Mouse (Mus musculus) stomach, postnatal 0 days (tissue): ENCODE measurements around the gene Krt27. TPM values are rescaled to one million over a fixed set of nuclear protein-coding genes. Genes with fewer than 3 reads are reported as not detected.
A peak's percentile ranks its signal among the peaks of the same experiment; 100 is the strongest.

ENCODE experiments used
- ATAC-seq: fragments of 200-750 bp; cut with Nextera tagmentation; 2 replicates; pipeline ENCODE4 v1.8.0; 2017; ENCODE audit not compliant: low FRiP score, low TSS enrichment
- DNase-seq: peaks from one replicate; pipeline ENCODE4 v3.0.0-alpha.2; 2016; ENCODE audit warnings: low spot score
- H3K27ac ChIP-seq: fragments of 300-500 bp; sonication (generic); replicated peaks from 2 replicates; pipeline ENCODE4 v1.5.1; 2014; ENCODE audit warnings: mild to moderate bottlenecking, control low read depth
- H3K27me3 ChIP-seq: fragments of 300-500 bp; sonication (generic); 2 replicates; pipeline ENCODE4 v1.6.1; 2014; ENCODE audit warnings: low read length; ENCODE audit not compliant: control insufficient read depth, insufficient read depth
- H3K36me3 ChIP-seq: fragments of 300-500 bp; sonication (generic); 2 replicates; pipeline ENCODE4 v1.6.1; 2014; ENCODE audit warnings: low read length, mixed read lengths; ENCODE audit not compliant: control insufficient read depth, insufficient read depth
- H3K4me1 ChIP-seq: fragments of 300-500 bp; sonication (generic); replicated peaks from 2 replicates; pipeline ENCODE4 v1.6.1; 2014; ENCODE audit warnings: antibody characterized with exemption; ENCODE audit not compliant: control insufficient read depth, insufficient read depth
- H3K4me2 ChIP-seq: fragments of 300-500 bp; sonication (generic); replicated peaks from 2 replicates; pipeline ENCODE4 v1.6.1; 2014; ENCODE audit warnings: low read depth, mild to moderate bottlenecking, control low read depth, moderate library complexity
- H3K4me3 ChIP-seq: fragments of 300-500 bp; sonication (generic); 2 replicates; pipeline ENCODE4 v1.5.1; 2014; ENCODE audit warnings: low read depth, low read length, control low read depth
- H3K9ac ChIP-seq: fragments of 300-500 bp; sonication (generic); 2 replicates; pipeline ENCODE4 v1.6.1; 2014; ENCODE audit warnings: mild to moderate bottlenecking, low read length, control low read depth, mixed read lengths
- H3K9me3 ChIP-seq: fragments of 300-500 bp; sonication (generic); 2 replicates; pipeline ENCODE4 v1.6.1; 2016; ENCODE audit warnings: low read length; ENCODE audit not compliant: control insufficient read depth
- CTCF ChIP-seq: IDR thresholded peaks from 2 replicates; pipeline ENCODE4 v1.5.1; 2016; ENCODE audit warnings: antibody characterized with exemption, low read depth, mild to moderate bottlenecking, moderate library complexity
- EP300 ChIP-seq: optimal IDR thresholded peaks from 2 replicates; pipeline ENCODE3; 2016; ENCODE audit warnings: antibody characterized with exemption
- WGBS: fragments of 180-500 bp; shearing (Covaris S2); extraction: QIAGEN DNeasy Blood & Tissue Kit; methylation state at CpG from one replicate; pipeline ENCODE4 v1.1.7; 2014; 5-methylcytosine and 5-hydroxymethylcytosine counted together
- polyA plus RNA-seq: library from polyadenylated mRNA; unstranded; fragments of >200 nt; fragmentation: Nextera tagmentation; extraction: Ambion mirVana; gene quantifications from 2 replicates; pipeline ENCODE4 v1.2.1, GENCODE M21; 2015

Krt27 gene
- not detected in 2 replicates for polyA plus RNA-seq

GRCm38 (mm10) chr11:99351004-99351403 is at the start of gene Krt27:
Krt27 (minus strand) TSS chr11:99351104.
- no peaks in the 10 kb centered on the region for H3K36me3 ChIP-seq
- no peaks in the 10 kb centered on the region for H3K9me3 ChIP-seq
- H3K4me1 ChIP-seq: no peaks in the 10 kb centered on the region
- H3K27me3 ChIP-seq: no peaks in the 10 kb centered on the region
- H3K4me2 ChIP-seq: no peak within 1 kb of the TSS
- no peak within 1 kb of the TSS for H3K4me3 ChIP-seq
- TF ChIP-seq CTCF: no peak
- TF ChIP-seq EP300: no peak
- 66% methylated on average over 12 of the region's 12 CpGs for WGBS
- no peak for DNase-seq
- no peak within 1 kb of the TSS for H3K9ac ChIP-seq
- ATAC-seq: no peak
- H3K27ac ChIP-seq: no peak within 1 kb of the TSS

GRCm38 (mm10) chr11:99399956-99400549 is 49.1 kb upstream of the Krt27 start:
- no peak for ATAC-seq
- WGBS: 82% methylated on average over 13 of the region's 13 CpGs
- no peak for TF ChIP-seq CTCF
- no peak for TF ChIP-seq EP300

GRCm38 (mm10) chr11:99398832-99399231 is 47.9 kb upstream of the Krt27 start:
- Histone ChIP-seq H3K27me3 (no peaks in the 10 kb centered on the region), H3K27ac (0 out of 2 replicates have a peak overlapping the region, but pooled peaks have one; percentile 20), H3K9me3 (no peaks in the 10 kb centered on the region), H3K4me1 (no peaks in the 10 kb centered on the region), H3K4me2 (no peak overlapping the region), H3K36me3 (no peaks in the 10 kb centered on the region), H3K9ac (no peak overlapping the region), H3K4me3 (no peak overlapping the region)
- 47% methylated on average over 8 of the region's 8 CpGs for WGBS
- ATAC-seq (no peak), DNase-seq (peak; percentile 20)
- no peak for TF ChIP-seq CTCF
- TF ChIP-seq EP300: no peak

More at GRCm38 (mm10) chr11:99399956-99400549, 49.1 kb upstream of the Krt27 start:
- Histone ChIP-seq H3K4me1 (no peaks in the 10 kb centered on the region), H3K4me3 (no peak overlapping the region), H3K9ac (no peak overlapping the region), H3K4me2 (no peak overlapping the region), H3K9me3 (no peaks in the 10 kb centered on the region), H3K27ac (no peak overlapping the region), H3K36me3 (no peaks in the 10 kb centered on the region), H3K27me3 (no peaks in the 10 kb centered on the region)
- no peak for DNase-seq

GRCm38 (mm10) chr11:99398084-99398483 is 47.2 kb upstream of the Krt27 start:
- Histone ChIP-seq H3K4me2 (no peak overlapping the region), H3K27me3 (no peaks in the 10 kb centered on the region), H3K36me3 (no peaks in the 10 kb centered on the region), H3K4me1 (no peaks in the 10 kb centered on the region), H3K9ac (no peak overlapping the region), H3K4me3 (no peak overlapping the region), H3K27ac (no peak overlapping the region), H3K9me3 (no peaks in the 10 kb centered on the region)
- ATAC-seq (no peak), DNase-seq (no peak)
- WGBS: 74% methylated on average over 3 of the region's 3 CpGs
- no peak for TF ChIP-seq EP300
- no peak for TF ChIP-seq CTCF

- 81% methylated on average over 2 of the region's 2 CpGs for WGBS
- H3K9ac ChIP-seq: no peak overlapping the region
These were observed 45.8 kb upstream of the Krt27 start for GRCm38 (mm10) chr11:99396661-99397060.

GRCm38 (mm10) chr11:99396034-99396433 is 45.1 kb upstream of the Krt27 start:
- Histone ChIP-seq H3K4me1 (no peaks in the 10 kb centered on the region), H3K27ac (no peak overlapping the region), H3K9me3 (no peaks in the 10 kb centered on the region), H3K9ac (no peak overlapping the region), H3K36me3 (no peaks in the 10 kb centered on the region), H3K27me3 (no peaks in the 10 kb centered on the region), H3K4me3 (no peak overlapping the region), H3K4me2 (no peak overlapping the region)
- no peak for ATAC-seq
- DNase-seq: no peak
- WGBS: 53% methylated on average over 3 of the region's 3 CpGs
- TF ChIP-seq CTCF (no peak), EP300 (no peak)

More at GRCm38 (mm10) chr11:99396661-99397060, 45.8 kb upstream of the Krt27 start:
- no peak for DNase-seq
- no peak for ATAC-seq
- H3K9me3 ChIP-seq: no peaks in the 10 kb centered on the region
- no peak overlapping the region for H3K4me2 ChIP-seq
- TF ChIP-seq EP300 (no peak), CTCF (no peak)
- H3K4me3 ChIP-seq: no peak overlapping the region
- no peak overlapping the region for H3K27ac ChIP-seq
- no peaks in the 10 kb centered on the region for H3K27me3 ChIP-seq
- H3K36me3 ChIP-seq: no peaks in the 10 kb centered on the region
- no peaks in the 10 kb centered on the region for H3K4me1 ChIP-seq
